Mouse (Mus musculus) MEL (cell line): ENCODE results near the gene Erich6b.

ENCODE experiments used
- CTCF ChIP-seq, 3 experiments: IDR thresholded peaks in 2 of 3; conservative IDR thresholded peaks in 1 of 3; 2 replicates each; pipeline ENCODE4 v1.5.1; 2011 to 2012; ENCODE audit warnings: low read length in 3 of 3, low read depth in 2 of 3, mild to moderate bottlenecking in 2 of 3, improper control_type of control experiment in 1 of 3, inconsistent platforms in 1 of 3, mixed read lengths in 1 of 3, moderate library complexity in 1 of 3; ENCODE audit not compliant: control insufficient read depth in 1 of 3, insufficient read depth in 1 of 3, poor library complexity in 1 of 3, severe bottlenecking in 1 of 3
- EP300 ChIP-seq, 2 experiments: IDR thresholded peaks; 2 replicates each; pipeline ENCODE4 v1.6.1; 2011; ENCODE audit warnings: improper control_type of control experiment in 2 of 2, low read length in 2 of 2, low read depth in 1 of 2, mild to moderate bottlenecking in 1 of 2

GRCm38 (mm10) chr14:75660936-75661335, 18.9 kb downstream of the Erich6b start:
- TF ChIP-seq EP300 (IDR thresholded peaks at IDR 0.05; ENCODE audit: low read depth in 1 of 2, low read length in 2 of 2) (no peak), CTCF (IDR thresholded peaks at IDR 0.05 in 2 of 3, conservative IDR thresholded peaks at IDR 0.05 in 1 of 3; ENCODE audit: control insufficient read depth in 1 of 3, insufficient read depth in 1 of 3, low read depth in 2 of 3, low read length in 3 of 3, poor library complexity in 1 of 3, severe bottlenecking in 1 of 3) (no peak)
